Mouse (Mus musculus) heart, postnatal 0 days (tissue): ENCODE data around the gene Evi5. TPM values are rescaled to one million over a fixed set of nuclear protein-coding genes. Genes with fewer than 3 reads are reported as not detected.
A peak's percentile ranks its signal among the peaks of the same experiment; 100 is the strongest.

ENCODE experiments used
- ATAC-seq: fragments of 200-750 bp; cut with Nextera tagmentation; 2 replicates; pipeline ENCODE4 v1.8.0; 2017; ENCODE audit warnings: low read depth, moderate number of reproducible peaks, moderate library complexity; ENCODE audit not compliant: insufficient read depth
- DNase-seq: peaks from one replicate; pipeline ENCODE4 v3.0.0-alpha.2; 2016; ENCODE audit warnings: low spot score
- H3K27ac ChIP-seq: fragments of 300-500 bp; sonication (generic); 2 replicates; pipeline ENCODE4 v1.5.1; 2014; ENCODE audit warnings: low read depth, mild to moderate bottlenecking
- H3K27me3 ChIP-seq: fragments of 300-500 bp; sonication (generic); 2 replicates; pipeline ENCODE4 v1.6.1; 2014; ENCODE audit warnings: low read length, mixed read lengths; ENCODE audit not compliant: control insufficient read depth, insufficient read depth
- H3K36me3 ChIP-seq: fragments of 300-500 bp; sonication (generic); replicated peaks from 2 replicates; pipeline ENCODE4 v1.6.1; 2014; ENCODE audit warnings: low read length, mixed read lengths; ENCODE audit not compliant: control insufficient read depth, insufficient read depth
- H3K4me1 ChIP-seq: fragments of 300-500 bp; sonication (generic); 2 replicates; pipeline ENCODE4 v1.6.1; 2014; ENCODE audit warnings: antibody characterized with exemption; ENCODE audit not compliant: control insufficient read depth, insufficient read depth
- H3K4me2 ChIP-seq: fragments of 300-500 bp; sonication (generic); 2 replicates; pipeline ENCODE4 v1.6.1; 2014; ENCODE audit warnings: low read depth, mild to moderate bottlenecking, low read length, moderate library complexity
- H3K4me3 ChIP-seq: fragments of 300-500 bp; sonication (generic); 2 replicates; pipeline ENCODE4 v1.5.1; 2014; ENCODE audit warnings: low read depth, low read length
- H3K9ac ChIP-seq: fragments of 300-500 bp; sonication (generic); replicated peaks from 2 replicates; pipeline ENCODE4 v1.6.1; 2014; ENCODE audit warnings: low read depth, low read length, mixed read lengths
- H3K9me3 ChIP-seq: fragments of 300-500 bp; sonication (generic); replicated peaks from 2 replicates; pipeline ENCODE4 v1.6.1; 2016; ENCODE audit warnings: low read length; ENCODE audit not compliant: control insufficient read depth
- CTCF ChIP-seq: IDR thresholded peaks from 2 replicates; pipeline ENCODE4 v1.5.1; 2016; ENCODE audit warnings: antibody characterized with exemption, control low read depth, low read depth
- EP300 ChIP-seq: IDR thresholded peaks from 2 replicates; pipeline ENCODE4 v1.6.1; 2016; ENCODE audit warnings: antibody characterized with exemption, low read depth
- WGBS: fragments of 180-500 bp; shearing (Covaris S2); extraction: QIAGEN DNeasy Blood & Tissue Kit; methylation state at CpG from one replicate; pipeline ENCODE4 v1.1.7; 2014; 5-methylcytosine and 5-hydroxymethylcytosine counted together
- polyA plus RNA-seq: library from polyadenylated mRNA; unstranded; fragments of >200 nt; fragmentation: Nextera tagmentation; extraction: Ambion mirVana; gene quantifications from 2 replicates; pipeline ENCODE4 v1.2.1, GENCODE M21; 2015
- total RNA-seq: library from RNA; depleted of rRNA; stranded (reverse); fragments of >200 nt; gene quantifications from 2 replicates; pipeline ENCODE4 v1.2.3, GENCODE M21; 2014; ENCODE audit warnings: low replicate concordance

Evi5 gene
- total and polyA plus RNA-seq, 2 experiments from 2014 or later: 38.4 to 66.6 TPM

- Histone ChIP-seq H3K27me3 (no peaks in the 10 kb centered on the region), H3K4me3 (no peak overlapping the region), H3K9me3 (no peaks in the 10 kb centered on the region), H3K4me2 (no peak overlapping the region), H3K4me1 (no peaks in the 10 kb centered on the region), H3K9ac (no peak overlapping the region), H3K27ac (no peak overlapping the region), H3K36me3 (peaks cover 34% of the 10 kb centered on the region)
- DNase-seq: no peak
- ATAC-seq: no peak
- TF ChIP-seq CTCF: no peak
- WGBS: 82% methylated on average over 5 of the region's 5 CpGs
Measured at GRCm38 (mm10) chr5:107911012-107911411, 36.1 kb upstream of the Evi5 start.

GRCm38 (mm10) chr5:107910084-107910616 lies 35.2 kb upstream of the Evi5 start:
- 59% methylated on average over 5 of the region's 5 CpGs for WGBS
- Histone ChIP-seq H3K27me3 (no peaks in the 10 kb centered on the region), H3K4me2 (no peak overlapping the region), H3K27ac (no peak overlapping the region), H3K4me1 (no peaks in the 10 kb centered on the region), H3K36me3 (peaks cover 42% of the 10 kb centered on the region), H3K9me3 (no peaks in the 10 kb centered on the region), H3K9ac (no peak overlapping the region), H3K4me3 (no peak overlapping the region)
- ATAC-seq (no peak), DNase-seq (no peak)
- TF ChIP-seq EP300 (no peak), CTCF (no peak)

- H3K27ac ChIP-seq: no peak overlapping the region
- no peak overlapping the region for H3K4me2 ChIP-seq
- 80% methylated on average over 3 of the region's 3 CpGs for WGBS
- DNase-seq (no peak), ATAC-seq (no peak)
- no peak for TF ChIP-seq CTCF
- no peak for TF ChIP-seq EP300
- no peaks in the 10 kb centered on the region for H3K27me3 ChIP-seq
- no peaks in the 10 kb centered on the region for H3K4me1 ChIP-seq
- no peak overlapping the region for H3K4me3 ChIP-seq
- H3K9me3 ChIP-seq: no peaks in the 10 kb centered on the region
- H3K36me3 ChIP-seq: peaks cover 47% of the 10 kb centered on the region
- no peak overlapping the region for H3K9ac ChIP-seq
Measured at GRCm38 (mm10) chr5:107909668-107910067, 34.8 kb upstream of the Evi5 start.

GRCm38 (mm10) chr5:107908514-107909110 lies 33.7 kb upstream of the Evi5 start:
- ATAC-seq (no peak), DNase-seq (no peak)
- H3K9me3 ChIP-seq: no peaks in the 10 kb centered on the region

GRCm38 (mm10) chr5:107904325-107904724 lies 29.4 kb upstream of the Evi5 start:
- DNase-seq (no peak), ATAC-seq (no peak)
- Histone ChIP-seq H3K4me3 (no peak overlapping the region), H3K4me2 (no peak overlapping the region), H3K27ac (no peak overlapping the region), H3K27me3 (no peaks in the 10 kb centered on the region), H3K9ac (no peak overlapping the region), H3K36me3 (peaks cover 71% of the 10 kb centered on the region), H3K4me1 (0 out of 2 replicates have a peak, but pooled peaks cover 9% of the 10 kb centered on the region), H3K9me3 (no peaks in the 10 kb centered on the region)
- WGBS: 62% methylated on average over 3 of the region's 3 CpGs
- no peak for TF ChIP-seq CTCF

More at GRCm38 (mm10) chr5:107908514-107909110, 33.7 kb upstream of the Evi5 start:
- TF ChIP-seq CTCF: no peak
- TF ChIP-seq EP300: no peak
- Histone ChIP-seq H3K27me3 (no peaks in the 10 kb centered on the region), H3K4me1 (no peaks in the 10 kb centered on the region), H3K4me2 (no peak overlapping the region), H3K4me3 (no peak overlapping the region), H3K9ac (no peak overlapping the region), H3K36me3 (peaks cover 57% of the 10 kb centered on the region), H3K27ac (no peak overlapping the region)
- WGBS: 60% methylated on average over 2 of the region's 2 CpGs

- ATAC-seq (0 out of 2 replicates have a peak, but pooled peaks have one; percentile 2), DNase-seq (peak; percentile 21)
- under 1% methylated on average over 23 of the region's 23 CpGs for WGBS
- TF ChIP-seq CTCF (0 out of 2 replicates have a peak, but pooled peaks have one; percentile 1), EP300 (no peak)
- Histone ChIP-seq H3K4me2 (peak overlapping the region; percentile 90), H3K27me3 (no peaks in the 10 kb centered on the region), H3K4me1 (0 out of 2 replicates have a peak, but pooled peaks cover 9% of the 10 kb centered on the region), H3K27ac (peak overlapping the region; percentile 87), H3K4me3 (peak overlapping the region; percentile 98), H3K9ac (peak overlapping the region; percentile 98), H3K9me3 (no peaks in the 10 kb centered on the region), H3K36me3 (peaks cover 40% of the 10 kb centered on the region)
Measured at GRCm38 (mm10) chr5:107901014-107901615, 26.2 kb upstream of the Evi5 start.
